Mouse (Mus musculus) G1E (cell line): ENCODE data around the gene Dido1.

Source experiments
- CTCF ChIP-seq: IDR thresholded peaks from 2 replicates; pipeline ENCODE4 v1.5.1; 2012; ENCODE audit warnings: low read depth, low read length, inconsistent platforms, mixed read lengths
- GATA2 ChIP-seq: IDR thresholded peaks from 2 replicates; pipeline ENCODE4 v1.6.1; 2012; ENCODE audit warnings: low read depth, low read length, inconsistent platforms, borderline replicate concordance

DNA sequence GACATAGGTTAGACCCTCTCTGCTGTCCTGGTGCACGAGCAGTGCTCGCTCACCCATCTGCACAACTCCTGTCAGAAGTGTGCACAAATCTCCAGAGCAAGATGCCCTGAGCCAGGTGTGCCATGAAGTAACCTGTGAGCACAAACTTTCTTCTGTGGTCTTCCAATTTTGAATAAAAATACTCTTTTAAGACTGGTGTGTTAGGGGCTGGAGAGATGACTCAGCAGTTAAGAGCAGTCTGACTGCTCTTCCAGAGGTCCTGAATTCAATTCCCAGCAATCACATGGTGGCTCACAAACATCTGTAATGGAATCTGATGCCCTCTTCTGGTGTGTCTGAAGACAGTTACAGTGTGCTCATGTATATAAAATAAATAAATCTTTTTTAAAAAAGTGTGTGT is 33.5 kb upstream of the Dido1 start:
- TF ChIP-seq GATA2 (no peak), CTCF (no peak)
